Mouse (Mus musculus): ENCODE measurements around the gene Gm49318.

- TF ChIP-seq CTCF (IDR thresholded peaks at IDR 0.05; ENCODE audit: extremely low read depth, insufficient read depth, low read length) (no peak), POLR2A (IDR thresholded peaks at IDR 0.05; ENCODE audit: extremely low read depth, insufficient read depth, low read length) (no peak)
These were observed 1.2 kb upstream of the Gm49318 start for GRCm38 (mm10) chr9:22072276-22072675.

Data from cortical plate, adult 2 months (tissue).